Mouse (Mus musculus) kidney, postnatal 36 days (tissue): ENCODE measurements at regions not wholly inside any gene's neighbourhood (a gene's known extent, or its start where the extent isn't known, plus 50 kb on each side); places are given as distances from the start of the nearest gene placed in this dataset.
"Not testable (repeated sequence)": the region's sequence is repeated elsewhere in the genome, so short reads cannot be mapped to it uniquely, and the experiment has no call there.

Source experiments
- DNase-seq, 2 experiments: peaks; one replicate each; pipeline ENCODE4 v3.0.0; 2021 to 2022; ENCODE audit warnings: mixed read lengths in 2 of 2

- DNase-seq: no peak
These were observed 317.7 kb upstream of the Nwd2 start for GRCm38 (mm10) chr5:63331186-63331585.

GRCm38 (mm10) chr5:63351108-63351507, 297.8 kb upstream of the Nwd2 start:
- no peak for DNase-seq

- DNase-seq: no peak
These were observed 256.9 kb upstream of the Nwd2 start for GRCm38 (mm10) chr5:63391956-63392355.

- no peak for DNase-seq
These were observed 250.9 kb upstream of the Nwd2 start for GRCm38 (mm10) chr5:63397963-63398362.

- no peak for DNase-seq
These were observed 218.7 kb upstream of the Nwd2 start for GRCm38 (mm10) chr5:63430167-63430566.

- DNase-seq: no peak
These were observed 204.5 kb upstream of the Nwd2 start for GRCm38 (mm10) chr5:63444407-63444806.

- no peak for DNase-seq
These were observed 203.7 kb upstream of the Nwd2 start for GRCm38 (mm10) chr5:63445171-63445570.

- DNase-seq: no peak
These were observed 180.2 kb upstream of the Nwd2 start for GRCm38 (mm10) chr5:63468526-63469268.

- no peak for DNase-seq
These were observed 179.2 kb upstream of the Nwd2 start for GRCm38 (mm10) chr5:63469701-63470100.

- DNase-seq: no peak
These were observed 175.7 kb upstream of the Nwd2 start for GRCm38 (mm10) chr5:63473163-63473562.

GRCm38 (mm10) chr5:63476240-63476973, 172.5 kb upstream of the Nwd2 start:
- no peak for DNase-seq

- no peak for DNase-seq
These were observed 149.9 kb upstream of the Nwd2 start for GRCm38 (mm10) chr5:63498952-63499351.

GRCm38 (mm10) chr5:63503056-63503845, 145.7 kb upstream of the Nwd2 start:
- no peak for DNase-seq

GRCm38 (mm10) chr5:63534197-63534596, 114.7 kb upstream of the Nwd2 start:
- no peak for DNase-seq

- peak in 1 of 2 experiments; percentile 34 for DNase-seq
These were observed 108.4 kb upstream of the Nwd2 start for GRCm38 (mm10) chr5:63540530-63540929.

GRCm38 (mm10) chr5:63545482-63545881, 103.4 kb upstream of the Nwd2 start:
- no peak for DNase-seq

GRCm38 (mm10) chr5:63565891-63566290, 83.0 kb upstream of the Nwd2 start:
- not testable (repeated sequence) for DNase-seq

- DNase-seq: no peak
These were observed 73.5 kb upstream of the Nwd2 start for GRCm38 (mm10) chr5:63575401-63575800.

- DNase-seq: no peak
These were observed 69.5 kb upstream of the Nwd2 start for GRCm38 (mm10) chr5:63579409-63579808.

GRCm38 (mm10) chr5:63587051-63587450, 61.9 kb upstream of the Nwd2 start:
- DNase-seq: no peak

GRCm38 (mm10) chr5:63587855-63588254, 61.0 kb upstream of the Nwd2 start:
- DNase-seq: no peak
